Mouse (Mus musculus) ovary, adult 10 weeks (tissue): Measurements from ENCODE around the gene Lactbl1. TPM values are rescaled to one million over a fixed set of nuclear protein-coding genes. Genes with fewer than 3 reads are reported as not detected.

ENCODE experiments used
- polyA plus RNA-seq: library from polyadenylated mRNA; stranded (reverse); fragments of 350-450 nt; fragmentation: Illumina TruSeq; extraction: RNeasy Lipid Tissue Mini Kit (QIAGEN cat#74804); gene quantifications from one replicate; pipeline ENCODE4 v1.2.3, GENCODE M21; 2014

Lactbl1 gene
- not detected for polyA plus RNA-seq

DNA sequence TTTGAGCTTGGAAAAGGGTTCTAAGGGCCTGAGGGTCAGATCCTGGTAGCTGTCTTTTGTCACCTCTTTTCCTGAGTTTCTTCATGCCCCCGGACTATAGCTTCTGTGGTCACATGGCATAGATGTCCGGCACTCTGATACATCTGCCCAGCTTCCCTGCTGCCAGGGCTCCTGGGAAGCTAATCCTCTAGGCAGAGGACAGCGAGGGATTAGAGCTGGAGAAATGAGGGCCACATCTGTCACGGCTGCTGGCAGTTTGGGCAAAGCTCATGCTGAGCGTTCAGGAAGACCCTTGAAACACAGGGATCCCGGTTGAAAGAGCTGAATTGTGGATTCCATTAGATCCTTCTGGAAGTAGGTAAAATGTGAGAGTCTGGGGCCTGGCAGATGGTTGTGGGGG lies at the start of gene Lactbl1:
Lactbl1 (plus strand) TSS at position 234 of the 400 bp plus-strand sequence.

DNA sequence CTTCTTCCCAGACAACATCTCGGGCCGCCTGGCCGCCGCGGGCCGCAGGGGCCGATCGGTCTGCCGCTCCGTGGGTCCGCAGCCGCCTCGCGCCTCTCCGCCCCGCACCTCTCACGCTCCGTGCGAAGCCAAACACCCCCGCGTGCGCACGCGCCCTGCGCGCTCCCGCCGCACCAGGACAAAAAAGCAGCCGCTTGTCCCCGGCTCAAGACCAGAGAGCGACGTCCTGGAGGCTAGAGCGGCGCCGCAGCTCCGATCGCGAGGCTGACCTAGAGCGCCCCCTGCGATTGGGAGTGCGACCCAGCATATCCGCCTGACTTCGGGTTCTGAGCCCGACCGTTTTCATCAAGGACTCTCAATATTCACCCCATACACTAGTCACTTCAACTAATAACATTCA lies 19.9 kb upstream of the Lactbl1 start, which contains the start of gene Kdm1a:
Kdm1a (minus strand) TSS at position 156 of the 400 bp plus-strand sequence.

DNA sequence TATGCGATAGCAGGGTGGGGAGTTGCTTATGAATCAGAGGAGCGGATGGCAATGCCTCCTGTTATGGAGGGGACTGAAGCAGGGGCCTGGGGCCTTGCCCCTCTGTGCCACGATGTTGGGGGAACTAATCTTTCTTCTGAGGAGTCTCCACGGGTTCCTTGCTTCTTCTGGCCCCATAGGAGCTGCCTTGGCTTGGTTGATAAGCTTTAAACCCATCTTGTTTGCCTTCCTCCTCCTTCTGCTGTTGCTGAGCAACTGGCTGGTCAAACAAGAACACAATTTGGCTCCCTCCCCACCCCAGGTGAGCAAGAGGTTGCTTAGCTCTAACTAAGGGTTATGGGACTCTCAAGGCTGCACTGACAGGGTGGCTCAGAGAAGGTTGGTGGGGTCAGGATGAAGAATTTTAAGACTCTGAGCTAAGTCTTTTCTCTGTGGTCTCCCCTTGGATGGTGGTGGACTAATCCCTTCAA lies 12.0 kb upstream of the Lactbl1 start, which contains the start of gene Tex46:
Tex46 (plus strand) TSS at position 51 of the 470 bp plus-strand sequence.

Other genes with a start within 250 kb of the Lactbl1 start
- 0.94 TPM for gene Htr1d, start 199.1 kb upstream of the Lactbl1 start, polyA plus RNA-seq
- not detected for gene 6030445D17Rik, start 160.4 kb upstream of the Lactbl1 start, polyA plus RNA-seq
- 47.8 TPM for gene Luzp1, start 152.9 kb upstream of the Lactbl1 start, polyA plus RNA-seq
- 186 TPM for gene Kdm1a, start 19.9 kb upstream of the Lactbl1 start, polyA plus RNA-seq
- not detected for gene Tex46, start 12.2 kb upstream of the Lactbl1 start, polyA plus RNA-seq
- 0.57 TPM for gene Ephb2, start 213.4 kb downstream of the Lactbl1 start, polyA plus RNA-seq